Mouse (Mus musculus) MEL (cell line): ENCODE data around the gene Mthfd1l.

Source experiments
- CTCF ChIP-seq, 3 experiments: IDR thresholded peaks in 2 of 3; conservative IDR thresholded peaks in 1 of 3; 2 replicates each; pipeline ENCODE4 v1.5.1; 2011 to 2012; ENCODE audit warnings: low read length in 3 of 3, low read depth in 2 of 3, mild to moderate bottlenecking in 2 of 3, improper control_type of control experiment in 1 of 3, inconsistent platforms in 1 of 3, mixed read lengths in 1 of 3, moderate library complexity in 1 of 3; ENCODE audit not compliant: control insufficient read depth in 1 of 3, insufficient read depth in 1 of 3, poor library complexity in 1 of 3, severe bottlenecking in 1 of 3
- EP300 ChIP-seq, 2 experiments: IDR thresholded peaks; 2 replicates each; pipeline ENCODE4 v1.6.1; 2011; ENCODE audit warnings: improper control_type of control experiment in 2 of 2, low read length in 2 of 2, low read depth in 1 of 2, mild to moderate bottlenecking in 1 of 2
- ETS1 ChIP-seq: IDR thresholded peaks from 2 replicates; pipeline ENCODE4 v1.6.1; 2012; ENCODE audit warnings: low read depth, mild to moderate bottlenecking, inconsistent platforms, low read length, improper control_type of control experiment, moderate library complexity
- HCFC1 ChIP-seq: IDR thresholded peaks from 2 replicates; pipeline ENCODE4 v1.6.1; 2012; ENCODE audit warnings: low read depth, mild to moderate bottlenecking, inconsistent platforms, low read length, improper control_type of control experiment, moderate library complexity
- NELFE ChIP-seq: IDR thresholded peaks from 2 replicates; pipeline ENCODE4 v1.6.1; 2011; ENCODE audit warnings: low read depth, low read length, improper control_type of control experiment
- ZNF384 ChIP-seq: IDR thresholded peaks from 2 replicates; pipeline ENCODE4 v1.6.1; 2012; ENCODE audit warnings: low read depth, mild to moderate bottlenecking, inconsistent platforms, low read length, improper control_type of control experiment

- TF ChIP-seq CTCF (IDR thresholded peaks at IDR 0.05 in 2 of 3, conservative IDR thresholded peaks at IDR 0.05 in 1 of 3; ENCODE audit: control insufficient read depth in 1 of 3, insufficient read depth in 1 of 3, low read depth in 2 of 3, low read length in 3 of 3, poor library complexity in 1 of 3, severe bottlenecking in 1 of 3) (no peak), HCFC1 (no peak), ZNF384 (no peak), ETS1 (no peak), EP300 (IDR thresholded peaks at IDR 0.05; ENCODE audit: low read depth in 1 of 2, low read length in 2 of 2) (no peak), NELFE (no peak)
These were observed 3.7 kb downstream of the Mthfd1l start for GRCm38 (mm10) chr10:3976623-3977010.
